Mouse (Mus musculus) retina, postnatal 7 days (tissue): ENCODE data around the gene Olfr402.
"Not testable (repeated sequence)": the region's sequence is repeated elsewhere in the genome, so short reads cannot be mapped to it uniquely, and the experiment has no call there.

Experiments used
- DNase-seq: peaks from one replicate; pipeline ENCODE4 v3.0.0-alpha.2; 2012; ENCODE audit warnings: low read depth, low spot score

The Olfr402 gene

GRCm38 (mm10) chr11:74153229-74153628 lies at the start of gene Olfr402:
Gene Olfr402, plus strand, starts transcription at chr11:74153529.
- DNase-seq = no peak

- DNase-seq = no peak
Measured at GRCm38 (mm10) chr11:74105066-74105465, 48.3 kb upstream of the Olfr402 start.

GRCm38 (mm10) chr11:74113412-74113811 lies 39.9 kb upstream of the Olfr402 start, which contains the start of gene Olfr401:
Gene Olfr401, plus strand, starts transcription at chr11:74113712.
- DNase-seq = no peak

GRCm38 (mm10) chr11:74140001-74140400 lies 13.3 kb upstream of the Olfr402 start:
- not testable (repeated sequence) for DNase-seq

- no peak for DNase-seq
Measured at GRCm38 (mm10) chr11:74145866-74146265, 7.5 kb upstream of the Olfr402 start.

- no peak for DNase-seq
Measured at GRCm38 (mm10) chr11:74168771-74169170, 15.4 kb downstream of the Olfr402 start.

GRCm38 (mm10) chr11:74183168-74183567 lies 29.8 kb downstream of the Olfr402 start:
- DNase-seq = no peak

- DNase-seq = no peak
Measured at GRCm38 (mm10) chr11:74183745-74184144, 30.4 kb downstream of the Olfr402 start.

GRCm38 (mm10) chr11:74185949-74186348 lies 32.6 kb downstream of the Olfr402 start, which contains the start of gene Olfr403:
Gene Olfr403, plus strand, starts transcription at chr11:74186249.
- no peak for DNase-seq
